Mouse (Mus musculus) adrenal gland, postnatal 25 days (tissue): ENCODE results near the gene Chrng. TPM values are rescaled to one million over a fixed set of nuclear protein-coding genes. Genes with fewer than 3 reads are reported as not detected.

Experiments
- DNase-seq: peaks from one replicate; pipeline ENCODE4 v3.0.0; 2021; ENCODE audit warnings: mixed read lengths
- total RNA-seq: library from RNA; stranded (reverse); gene quantifications from 2 replicates; pipeline ENCODE4 v1.2.3, GENCODE M21; 2021

The Chrng gene
- total RNA-seq, 1 experiment from 2014 or later = not detected

DNA sequence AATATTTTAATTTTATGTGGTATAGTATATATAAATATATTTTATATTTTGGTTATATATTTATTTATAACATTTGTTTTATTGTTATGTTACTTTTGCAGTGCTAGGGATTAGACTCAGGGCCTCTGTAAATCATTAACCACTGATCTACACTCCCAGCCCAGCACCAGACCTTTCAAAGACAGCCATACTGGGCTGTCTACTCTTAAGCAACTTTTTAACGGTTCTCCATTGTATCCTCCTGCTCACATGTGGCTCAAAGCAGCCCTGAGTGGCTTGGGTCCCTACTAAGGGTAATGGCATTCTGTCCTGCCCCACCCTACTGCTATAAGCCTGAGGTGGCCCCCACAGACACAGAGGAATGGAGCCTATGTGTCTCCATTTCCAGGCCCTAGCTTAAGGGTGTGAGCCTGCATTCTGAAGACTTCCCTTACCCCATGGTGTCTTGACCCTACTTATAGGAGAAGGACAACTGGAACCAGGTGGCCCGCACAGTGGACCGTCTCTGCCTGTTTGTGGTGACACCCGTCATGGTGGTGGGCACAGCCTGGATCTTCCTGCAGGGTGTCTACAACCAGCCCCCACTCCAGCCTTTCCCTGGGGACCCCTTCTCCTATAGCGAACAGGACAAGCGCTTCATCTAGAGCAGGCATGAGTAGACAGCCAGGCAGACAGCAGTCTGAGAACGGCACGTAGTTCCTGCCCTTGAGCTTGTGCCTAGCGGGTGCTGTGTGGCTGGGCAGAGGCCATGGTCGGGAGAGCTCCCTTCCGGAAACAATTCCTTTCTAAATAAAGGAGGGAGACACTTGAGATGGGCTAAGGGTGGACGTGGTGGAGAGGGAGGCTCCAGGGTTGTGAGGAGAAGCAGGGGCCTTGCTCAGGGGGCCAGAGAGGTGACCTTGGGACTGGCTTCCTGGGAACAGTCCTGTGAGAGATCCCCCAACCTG, 6.1 kb upstream of the Chrng start:
- no peak for DNase-seq

DNA sequence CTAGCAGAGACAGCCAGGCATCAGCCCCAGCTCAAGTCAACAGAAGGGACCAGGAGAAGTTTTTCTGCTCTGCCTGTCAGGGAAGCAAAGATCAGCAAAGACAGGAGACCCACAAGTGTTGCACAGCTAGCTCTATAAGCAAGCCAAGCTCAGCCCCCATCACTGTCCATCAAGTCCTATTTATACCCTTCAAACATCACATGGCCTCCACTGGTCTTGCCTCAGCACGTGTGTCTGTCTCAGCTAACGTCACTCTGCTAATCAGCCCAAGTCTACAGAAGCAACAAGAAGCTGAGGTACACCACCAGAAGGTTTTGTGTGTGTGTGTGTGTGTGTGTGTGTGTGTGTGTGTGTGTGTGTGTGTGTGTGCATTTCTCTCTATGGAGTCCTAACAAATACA, 3.6 kb upstream of the Chrng start:
- DNase-seq = no peak

DNA sequence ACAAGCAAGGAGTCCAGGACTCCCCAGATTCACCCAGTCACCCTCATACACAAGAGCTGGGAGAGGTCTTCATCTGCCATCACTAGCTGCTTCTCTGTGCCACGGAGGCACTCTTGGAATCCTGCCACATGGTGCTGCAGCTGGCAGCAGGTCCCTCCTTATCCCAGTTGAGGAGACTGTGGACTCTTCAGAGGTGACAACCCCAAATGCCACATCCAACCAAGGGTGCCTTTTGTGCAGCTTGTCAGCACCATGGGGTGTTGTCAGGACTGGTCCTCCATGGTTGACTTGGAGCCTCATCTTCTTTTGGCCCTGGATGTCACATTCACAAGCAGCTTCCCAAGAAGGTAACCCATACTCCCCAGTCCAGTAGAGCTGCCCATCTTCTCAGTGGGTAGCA, 2.6 kb upstream of the Chrng start:
- no peak for DNase-seq

DNA sequence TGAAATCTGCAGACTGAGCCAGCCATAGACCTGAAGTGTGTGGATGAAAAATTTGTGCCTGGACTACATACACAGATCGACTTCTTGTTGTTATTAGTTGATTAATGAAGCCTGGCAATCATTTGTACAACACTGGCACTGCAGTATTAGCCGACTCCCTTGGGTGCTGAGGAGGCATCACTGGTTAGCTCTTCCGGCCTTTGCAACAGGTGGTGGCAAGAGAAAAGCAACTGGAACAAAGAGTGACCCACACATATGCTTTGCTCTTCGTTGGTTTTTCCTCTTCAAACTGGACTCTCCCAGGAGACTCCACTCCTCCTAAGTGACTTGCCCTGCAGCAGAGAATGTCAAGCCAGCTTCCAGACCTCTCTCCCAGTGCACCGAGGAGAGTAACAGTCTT, 678 bp upstream of the Chrng start:
- DNase-seq = no peak

DNA sequence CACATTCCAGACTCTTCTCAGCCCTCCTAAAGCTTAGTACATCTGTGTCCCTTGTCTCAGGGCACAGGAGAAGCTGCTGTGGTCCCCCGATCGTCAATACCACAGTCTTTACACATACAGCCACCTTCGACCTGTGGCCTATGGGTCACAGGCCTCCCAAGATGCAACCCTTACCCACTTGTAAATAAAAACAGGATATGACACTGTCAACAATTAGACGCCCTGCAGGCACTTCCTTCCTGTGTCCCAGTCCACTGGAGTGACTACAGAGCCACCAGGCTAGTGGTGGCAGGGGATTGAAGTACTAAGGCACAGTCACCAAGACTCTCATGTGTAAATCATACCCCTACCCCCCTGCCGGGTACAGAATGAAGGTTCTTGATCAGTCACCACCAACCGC, 581 bp downstream of the Chrng start:
- DNase-seq = no peak

DNA sequence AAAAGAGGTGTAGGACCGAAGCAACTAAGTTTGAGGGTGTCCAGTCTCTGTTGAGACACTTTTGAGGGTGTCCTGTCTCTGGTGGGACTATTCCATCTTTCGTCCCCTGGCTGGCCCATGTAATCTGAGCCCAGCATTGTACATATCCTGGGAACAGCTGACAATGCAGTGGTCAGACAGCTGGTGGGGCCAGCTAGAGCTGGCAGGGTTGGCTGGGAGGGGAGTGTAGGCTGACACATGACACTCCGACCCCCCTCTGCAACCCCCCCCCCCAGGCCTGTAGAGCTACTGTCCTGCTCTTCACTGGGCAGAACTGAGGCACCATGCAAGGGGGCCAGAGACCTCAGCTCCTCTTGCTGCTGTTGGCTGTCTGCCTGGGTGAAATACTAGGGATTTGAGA, 1.0 kb downstream of the Chrng start:
- no peak for DNase-seq

DNA sequence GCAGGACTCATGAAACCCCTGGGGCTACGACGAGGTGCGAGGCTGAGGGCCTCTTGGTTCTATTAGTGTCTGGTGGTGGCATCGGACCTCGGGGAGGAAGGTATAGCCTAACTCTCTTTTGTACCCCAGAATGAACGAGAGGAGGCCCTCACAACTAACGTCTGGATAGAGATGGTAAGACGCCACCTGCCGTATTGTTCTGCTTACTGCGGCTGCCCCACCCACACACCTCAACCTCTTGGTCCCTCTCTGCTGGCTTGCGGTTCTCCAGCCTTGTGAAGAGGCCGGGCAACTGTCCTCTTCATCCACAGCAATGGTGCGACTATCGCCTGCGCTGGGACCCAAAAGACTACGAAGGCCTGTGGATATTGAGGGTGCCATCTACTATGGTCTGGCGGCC, 1.9 kb downstream of the Chrng start:
- no peak for DNase-seq

DNA sequence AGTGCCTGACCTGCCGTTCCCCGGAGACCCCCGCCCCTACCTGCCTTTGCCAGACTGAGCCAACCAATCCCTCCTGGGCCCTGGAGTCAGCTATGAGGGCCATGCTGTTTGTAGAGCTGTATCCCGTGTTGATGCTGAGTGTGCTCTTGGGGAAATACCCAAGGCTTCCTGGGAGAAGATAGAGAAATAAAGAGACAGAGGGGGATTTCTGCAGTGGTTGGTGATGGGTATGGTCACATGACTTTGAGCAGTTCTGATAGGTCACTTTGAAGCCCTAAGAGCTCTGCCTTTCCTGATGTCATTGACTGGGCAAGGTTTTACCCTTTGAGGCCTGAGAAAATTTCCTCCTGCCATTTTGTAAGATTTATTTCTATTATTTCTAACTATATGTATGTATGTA, 7.0 kb downstream of the Chrng start:
- no peak for DNase-seq

DNA sequence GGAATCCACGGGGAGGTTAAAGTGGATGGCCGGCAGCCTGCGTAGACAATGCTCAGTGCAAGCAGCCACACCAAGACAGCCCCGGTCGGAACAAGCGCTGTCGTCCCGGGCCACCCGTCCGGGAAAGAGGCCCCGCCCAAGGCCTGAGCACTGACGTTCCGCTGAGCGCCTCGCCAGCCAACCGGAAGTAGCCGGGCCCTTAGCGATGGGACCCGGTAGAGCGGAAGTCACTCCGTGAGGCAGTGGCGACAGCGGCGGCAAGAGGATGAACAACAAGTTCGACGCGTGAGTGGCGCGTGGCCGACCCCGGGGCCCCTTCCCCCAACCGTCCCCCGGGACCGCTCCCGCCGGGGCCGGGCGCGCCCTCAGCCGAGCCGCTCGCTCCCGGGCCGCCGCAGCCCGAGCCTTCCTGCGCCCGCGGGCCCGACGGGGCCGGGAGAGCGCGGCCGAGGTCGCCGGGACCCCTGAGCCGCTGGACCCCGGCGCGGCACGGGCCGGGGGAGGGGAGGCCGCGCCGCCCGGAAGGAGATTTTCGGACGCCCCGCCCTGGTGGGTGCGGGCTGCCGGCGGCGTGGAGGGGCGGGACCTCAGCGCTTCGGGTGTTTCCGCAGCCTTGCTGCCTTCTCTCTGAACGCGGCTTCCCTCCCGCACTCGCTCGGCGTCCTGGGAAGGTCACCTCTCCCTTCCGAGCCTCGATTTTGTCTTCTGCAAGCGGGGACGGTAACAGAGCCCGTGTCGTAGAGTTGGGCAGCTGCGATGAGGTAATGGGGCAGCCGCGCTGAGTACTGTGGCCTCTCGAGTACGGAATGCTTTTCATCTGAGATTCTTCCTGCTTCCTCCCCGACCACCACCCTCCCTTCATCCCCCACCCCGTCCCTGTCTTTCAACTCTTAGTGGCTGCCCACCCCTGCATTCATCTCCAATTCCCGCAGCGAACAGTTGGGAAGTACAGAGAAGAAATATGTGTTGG, 9.6 kb downstream of the Chrng start, which contains the start of gene Eif4e2:
Eif4e2 (plus strand) TSS at position 180 of the 970 bp plus-strand sequence.
- peak; percentile 93 for DNase-seq

DNA sequence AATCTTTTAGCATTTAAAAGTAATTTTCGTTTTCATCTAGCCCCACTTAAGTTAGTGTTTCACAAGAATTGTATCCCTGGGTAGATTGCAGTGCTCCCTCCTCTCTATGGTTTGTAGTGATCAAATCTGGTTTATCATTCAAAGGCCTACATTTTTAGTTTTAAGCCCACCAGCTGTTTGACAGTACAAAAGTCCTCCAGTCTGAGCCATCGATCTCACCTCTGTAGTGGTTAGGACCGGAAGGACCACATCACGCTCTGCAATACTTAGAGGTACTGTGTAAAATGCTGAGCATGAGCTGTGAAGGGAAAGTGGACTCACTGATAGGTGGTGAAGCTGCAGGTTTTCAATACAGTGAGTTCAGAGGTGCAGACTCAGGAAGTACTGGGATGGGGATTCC, 10.3 kb downstream of the Chrng start:
- DNase-seq = no peak

DNA sequence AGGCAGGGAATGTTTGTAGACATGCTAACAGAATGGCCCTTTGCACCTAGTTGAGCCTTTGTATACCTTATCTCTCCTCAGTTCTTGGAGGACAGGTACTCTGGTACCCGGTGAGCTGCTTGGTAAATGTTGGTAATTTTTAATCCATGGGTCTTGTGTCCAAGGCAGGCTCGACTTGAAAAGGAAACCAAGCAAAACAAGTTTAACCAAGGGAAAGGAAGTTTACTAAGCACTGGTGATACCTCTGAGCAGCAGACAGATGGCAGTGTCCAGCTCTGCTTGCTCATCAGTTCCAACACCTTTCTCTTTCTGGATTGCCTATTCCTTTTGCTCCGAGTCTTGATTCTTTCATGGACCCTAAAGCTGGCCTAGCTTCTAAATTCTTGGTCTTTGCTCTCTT, 13.5 kb downstream of the Chrng start:
- DNase-seq = no peak

DNA sequence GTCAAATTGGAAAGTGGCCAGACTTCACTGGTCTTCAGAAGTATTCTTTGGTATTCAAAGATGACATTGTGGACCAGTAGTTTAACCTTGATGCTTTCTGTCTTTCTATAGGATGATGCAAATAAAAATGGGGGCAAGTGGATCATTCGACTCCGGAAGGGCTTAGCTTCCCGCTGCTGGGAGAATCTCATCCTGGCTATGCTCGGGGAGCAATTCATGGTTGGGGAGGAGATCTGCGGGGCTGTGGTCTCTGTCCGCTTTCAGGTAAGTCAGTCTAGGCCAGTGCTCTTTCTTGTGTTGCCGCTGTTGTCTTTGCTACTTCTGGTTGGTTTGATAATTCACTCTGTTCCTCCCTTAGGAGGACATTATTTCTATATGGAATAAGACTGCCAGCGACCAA, 21.3 kb downstream of the Chrng start:
- DNase-seq = no peak

DNA sequence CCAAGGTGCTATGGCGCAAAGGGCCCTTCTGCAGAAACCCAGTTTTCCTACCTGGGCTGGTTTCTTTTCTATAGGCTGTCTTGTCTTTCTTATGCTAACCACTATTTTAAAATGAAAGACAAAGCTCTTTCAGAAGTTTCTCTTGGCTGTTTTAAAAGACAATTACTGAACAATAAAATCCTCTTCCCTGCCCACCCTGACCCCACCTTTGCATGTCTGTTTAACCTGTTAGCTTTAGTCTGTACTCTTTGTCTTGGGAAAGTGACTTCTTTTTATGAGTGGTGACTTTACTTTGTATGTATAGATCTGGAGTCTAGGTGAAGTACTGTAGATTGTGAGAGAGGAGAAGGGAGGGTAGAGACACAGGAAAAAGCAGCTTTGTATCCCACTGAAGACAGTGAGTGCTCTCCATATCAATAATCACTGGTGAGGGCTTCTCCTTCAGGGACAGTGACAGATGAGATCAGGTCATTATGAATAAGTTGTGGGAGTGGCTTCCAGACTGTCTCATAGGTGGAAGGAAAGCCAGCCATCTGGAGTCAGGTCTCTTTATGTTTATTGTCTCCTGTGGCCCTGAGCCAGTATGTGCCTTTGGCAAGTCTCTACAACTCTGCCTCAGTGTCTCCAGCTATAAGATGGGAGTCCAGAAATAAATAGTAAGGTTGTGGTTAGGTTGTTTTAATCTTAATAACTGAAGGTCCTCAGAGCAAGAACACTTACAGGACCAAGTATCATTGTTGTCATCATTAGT, 22.1 kb downstream of the Chrng start:
- no peak for DNase-seq

DNA sequence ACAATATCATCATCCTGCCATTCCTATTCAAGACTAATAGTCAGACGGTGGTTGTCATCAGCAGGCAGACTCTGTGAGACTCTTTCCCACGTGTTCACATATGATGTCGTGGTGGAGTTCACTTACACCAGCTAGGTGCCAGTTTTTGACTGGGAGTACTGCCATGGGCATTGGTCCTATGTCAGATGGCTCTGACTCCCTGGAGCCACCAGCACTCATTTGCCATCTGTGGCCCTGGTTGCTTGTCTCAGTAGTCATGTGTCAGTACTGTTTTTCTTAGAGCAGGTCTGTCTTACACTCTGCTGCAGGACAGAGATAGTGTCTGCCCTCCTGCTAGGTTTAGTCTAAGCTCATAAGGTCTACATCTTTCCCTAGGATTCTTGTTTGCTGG, 22.7 kb downstream of the Chrng start:
- DNase-seq = no peak

DNA sequence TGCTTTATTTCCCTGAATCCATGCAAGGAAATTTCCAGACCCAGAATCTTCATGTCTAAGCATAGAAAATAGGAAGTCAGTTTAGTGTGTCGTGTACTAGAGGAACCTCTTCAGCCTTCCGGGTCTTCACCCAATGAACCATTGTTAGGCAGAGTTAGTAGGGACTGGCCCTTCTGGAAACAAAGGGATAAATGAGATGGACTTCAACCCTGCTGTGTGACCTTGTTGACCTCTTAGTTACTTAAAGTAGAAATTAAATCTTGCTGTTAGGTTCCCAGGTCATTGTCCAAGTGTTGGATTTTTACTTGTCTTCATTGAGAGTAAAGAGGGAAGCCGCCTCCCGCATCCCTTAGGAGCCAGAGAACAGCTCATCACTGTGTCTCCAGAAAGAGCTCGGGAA, 26.1 kb downstream of the Chrng start:
- no peak for DNase-seq

DNA sequence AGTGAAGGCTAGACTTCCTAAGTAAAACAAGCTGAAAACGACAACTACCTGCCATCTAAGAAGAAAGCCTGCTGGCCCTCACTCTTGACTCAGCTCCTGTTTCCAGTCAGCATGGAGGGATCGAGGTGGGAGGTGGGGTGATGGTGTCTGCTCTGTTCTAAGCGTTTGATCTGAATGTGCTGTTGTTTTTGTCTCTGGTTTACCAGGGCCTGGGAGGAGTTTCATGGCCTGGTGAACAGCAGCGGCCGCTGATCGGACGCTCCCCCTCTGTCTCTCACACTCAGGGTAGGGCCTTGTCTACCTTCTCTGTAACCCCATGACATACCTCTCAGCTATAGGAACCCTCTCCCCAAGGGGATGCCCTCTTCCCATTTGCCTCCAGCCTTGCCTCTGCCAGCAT, 27.7 kb downstream of the Chrng start:
- no peak for DNase-seq

DNA sequence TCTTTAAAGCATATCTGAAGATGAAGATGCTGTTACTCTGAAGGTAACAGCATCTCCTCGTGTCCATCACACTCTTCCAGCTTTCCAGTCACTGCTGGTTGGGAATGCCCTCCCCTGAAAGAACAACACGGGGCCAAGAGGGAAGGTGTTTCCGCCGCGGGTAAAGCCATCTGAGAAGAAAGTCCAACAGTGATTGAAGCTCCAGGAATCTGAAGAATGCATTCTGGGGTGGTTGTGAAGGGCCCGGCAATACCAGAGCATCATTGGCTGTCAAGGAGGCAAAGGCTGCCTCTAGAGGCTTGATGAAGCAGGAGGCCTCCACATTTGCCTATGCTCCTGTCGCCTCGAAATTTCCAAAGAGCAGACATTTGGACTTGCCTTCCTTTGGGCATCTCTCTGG, 34.6 kb downstream of the Chrng start:
- no peak for DNase-seq

DNA sequence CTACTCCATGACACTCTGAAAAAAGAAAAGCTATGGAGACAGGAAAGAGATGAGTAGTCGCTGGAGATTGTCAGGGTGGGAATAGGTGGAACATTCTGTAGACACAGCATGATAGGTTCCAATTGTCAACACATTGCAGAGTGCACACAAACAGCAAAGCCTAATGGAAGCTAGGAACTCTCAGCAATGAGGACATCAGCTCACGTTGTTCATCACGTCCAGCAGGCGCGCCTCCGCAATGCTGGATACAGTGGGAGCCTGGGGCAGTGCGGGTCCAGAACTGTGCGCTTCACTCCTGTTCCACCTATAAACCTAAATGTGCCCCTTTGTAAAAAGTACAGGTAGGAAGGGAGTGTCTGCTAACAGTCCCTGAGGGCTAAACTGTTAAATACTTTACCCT, 38.6 kb downstream of the Chrng start:
- DNase-seq = no peak

DNA sequence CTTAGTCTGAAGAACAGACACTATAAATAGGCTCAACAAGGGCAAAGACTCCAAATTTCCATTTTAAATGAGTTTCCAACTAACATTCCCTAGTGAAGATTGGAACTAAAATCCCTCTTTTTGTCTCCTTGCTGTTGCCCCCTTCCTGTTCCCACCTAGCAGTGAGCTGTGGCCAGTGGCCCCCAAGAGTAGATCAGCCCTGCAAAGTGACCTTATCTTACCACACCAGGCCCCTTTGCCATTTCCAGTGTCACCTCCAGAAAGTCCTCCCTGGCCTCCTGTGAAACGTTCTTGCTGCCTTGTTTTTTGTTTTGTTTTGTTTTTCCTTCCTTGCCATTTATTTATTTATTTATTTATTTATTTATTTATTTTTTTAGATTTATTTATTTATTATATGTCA, 41.0 kb downstream of the Chrng start:
- DNase-seq = no peak

DNA sequence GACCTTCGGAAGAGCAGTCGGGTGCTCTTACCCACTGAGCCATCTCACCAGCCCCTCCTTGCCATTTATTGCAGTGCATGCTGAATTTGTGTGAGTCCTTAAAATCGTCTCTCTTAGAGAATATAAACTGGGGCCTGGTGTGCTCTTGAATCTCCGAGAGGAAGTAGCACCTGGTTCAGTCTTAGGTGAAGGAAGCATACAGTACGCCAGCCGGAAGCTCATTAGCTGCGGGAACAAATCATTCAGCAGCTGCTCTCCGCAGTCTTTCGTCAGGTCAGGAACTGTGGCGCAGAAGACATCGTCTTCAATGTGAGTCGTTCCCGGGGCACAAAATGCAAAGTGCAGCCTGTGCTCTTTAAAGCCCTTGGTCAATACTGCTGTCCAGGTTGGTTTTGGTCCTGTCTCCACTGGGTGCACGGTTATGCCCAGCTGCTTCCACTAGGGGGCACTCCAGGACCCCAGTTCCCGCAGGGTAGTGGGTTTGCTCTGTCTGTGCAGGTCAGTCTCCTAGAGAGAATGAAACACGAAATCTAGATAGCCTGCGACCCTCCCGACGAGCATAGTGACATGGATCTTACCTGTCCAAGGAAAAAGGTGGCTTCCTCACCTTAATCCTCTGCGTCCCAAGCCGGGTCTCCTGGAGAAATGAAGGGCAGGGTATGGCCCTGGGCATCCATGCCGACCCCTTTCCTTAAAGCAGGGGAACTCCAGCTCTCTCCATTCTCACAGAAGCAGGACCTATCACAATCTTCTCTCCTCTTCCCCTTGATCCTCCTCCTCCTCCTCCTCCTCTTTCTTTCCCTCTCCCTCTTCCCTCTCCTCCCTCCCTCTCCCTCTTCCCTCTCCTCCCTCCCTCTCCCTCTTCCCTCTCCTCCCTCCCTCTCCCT, 41.7 kb downstream of the Chrng start:
- DNase-seq = peak; percentile 89

DNA sequence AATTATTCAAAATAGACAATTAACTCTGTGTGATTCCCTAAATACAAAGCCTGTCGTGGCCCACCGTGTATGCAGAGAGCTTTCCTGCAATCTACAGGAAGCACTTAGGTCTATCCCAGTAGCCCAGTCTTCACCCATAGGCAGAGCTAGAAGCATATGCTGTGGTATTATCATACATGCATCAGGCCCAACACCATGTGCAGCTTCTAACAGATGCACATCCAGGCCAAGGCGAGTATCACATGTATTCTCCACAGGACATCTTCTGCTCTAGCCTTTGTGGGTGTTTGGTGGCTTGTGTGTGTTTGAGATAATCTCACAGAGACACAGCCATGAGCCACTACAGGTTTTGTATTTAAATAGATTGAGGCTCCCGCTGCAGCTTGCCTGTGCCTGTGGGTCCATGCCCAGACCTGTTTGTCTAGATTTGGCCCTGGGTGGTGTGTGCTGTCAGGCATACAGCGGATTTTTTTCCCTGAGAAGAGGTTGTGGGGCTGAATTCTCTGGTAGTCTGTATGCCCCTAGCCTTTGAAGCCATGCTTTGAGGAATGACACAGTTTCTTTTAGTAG, 47.7 kb downstream of the Chrng start:
- no peak for DNase-seq
